Mouse (Mus musculus): ENCODE data around the gene Maats1.

DNA sequence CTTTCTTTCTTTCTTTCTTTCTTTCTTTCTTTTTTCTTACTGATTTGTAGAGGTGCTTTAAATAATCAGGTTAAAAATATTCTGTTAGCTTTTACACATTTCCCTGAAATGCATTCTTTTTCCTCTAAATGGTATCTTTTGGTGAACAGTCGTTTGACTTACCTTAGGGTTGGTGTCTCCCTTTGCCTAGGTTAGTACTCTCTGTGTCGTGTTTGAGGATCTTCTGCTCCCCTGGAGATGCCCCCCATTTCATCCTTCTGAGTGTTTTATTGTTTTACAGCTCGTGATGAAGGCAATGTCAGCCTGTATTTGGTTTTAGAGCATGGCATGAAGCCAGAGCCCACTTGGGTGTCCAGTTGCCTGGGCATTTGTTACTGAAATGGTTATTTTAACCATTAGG is 37.5 kb upstream of the Maats1 start:
- TF ChIP-seq POLR2A (IDR thresholded peaks at IDR 0.05; ENCODE audit: extremely low read depth, insufficient read depth, low read length): no peak
- TF ChIP-seq CTCF (IDR thresholded peaks at IDR 0.05; ENCODE audit: extremely low read depth, insufficient read depth, low read length): no peak
